Mouse (Mus musculus) heart, postnatal 10 days (tissue): ENCODE measurements around the gene Slc26a11. TPM values are rescaled to one million over a fixed set of nuclear protein-coding genes. Genes with fewer than 3 reads are reported as not detected.
A peak's percentile ranks its signal among the peaks of the same experiment; 100 is the strongest.
"Not testable (repeated sequence)": the region's sequence is repeated elsewhere in the genome, so short reads cannot be mapped to it uniquely, and the experiment has no call there.

ENCODE experiments used
- DNase-seq, 2 experiments: peaks; one replicate each; pipeline ENCODE4 v3.0.0; 2021
- intact Hi-C: fragments of 180-260 bp; cut with DNase I; formaldehyde crosslinking; loops from one replicate; pipeline ENCODE4 v1.15.1; 2025
- total RNA-seq, 2 experiments: library from RNA; stranded (reverse); gene quantifications; 2 replicates each; pipeline ENCODE4 v1.2.3; 2021

Slc26a11 gene
- total RNA-seq, 2 experiments from 2014 or later: 3.7 to 5.0 TPM

DNA sequence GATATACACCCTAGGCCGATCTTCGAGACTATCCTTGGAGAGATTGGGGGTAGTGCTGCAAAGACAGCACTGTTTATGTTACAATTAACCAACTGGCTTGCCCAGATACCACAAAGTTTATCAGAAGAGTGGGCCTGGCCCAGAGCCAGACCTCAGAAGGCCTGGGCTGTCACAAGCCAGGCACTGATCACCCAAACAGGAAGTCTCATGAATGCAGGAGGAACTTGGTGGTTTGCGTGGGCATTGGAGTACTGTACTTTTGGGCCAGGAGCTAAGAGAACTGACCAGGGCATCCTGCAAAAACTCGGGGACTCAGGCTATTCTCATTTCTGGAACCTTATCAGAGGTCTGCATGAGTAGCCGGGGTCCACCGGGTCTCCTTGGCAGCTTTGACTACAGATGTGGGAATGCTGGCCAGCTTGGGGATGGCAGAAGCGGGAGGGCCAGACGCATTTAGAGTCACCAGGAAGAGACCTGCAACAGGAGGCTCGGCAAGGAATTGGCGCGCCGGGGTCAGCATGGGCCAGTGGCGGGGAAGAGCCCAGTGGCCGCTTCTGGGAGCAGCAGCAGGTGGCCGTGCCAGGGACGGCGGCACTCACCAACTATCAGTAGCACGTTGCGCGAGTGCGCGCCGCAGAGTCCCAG is 437 bp upstream of the Slc26a11 start:
- DNase-seq: peak; percentile 61

GRCm38 (mm10) chr11:119359089-119359488 is 3.7 kb downstream of the Slc26a11 start:
- intact Hi-C loops: no loop called here
- no peak for DNase-seq

More for the DNA sequence above, 437 bp upstream of the Slc26a11 start:
- intact Hi-C loops: no loop called here

GRCm38 (mm10) chr11:119362769-119363533 is 7.6 kb downstream of the Slc26a11 start:
- intact Hi-C loops: loop anchor here (1.0 to 2.0 kb wide), 3 partner anchors 24 to 58 kb away; no protein-coding TSS in a partner anchor
- DNase-seq: no peak

DNA sequence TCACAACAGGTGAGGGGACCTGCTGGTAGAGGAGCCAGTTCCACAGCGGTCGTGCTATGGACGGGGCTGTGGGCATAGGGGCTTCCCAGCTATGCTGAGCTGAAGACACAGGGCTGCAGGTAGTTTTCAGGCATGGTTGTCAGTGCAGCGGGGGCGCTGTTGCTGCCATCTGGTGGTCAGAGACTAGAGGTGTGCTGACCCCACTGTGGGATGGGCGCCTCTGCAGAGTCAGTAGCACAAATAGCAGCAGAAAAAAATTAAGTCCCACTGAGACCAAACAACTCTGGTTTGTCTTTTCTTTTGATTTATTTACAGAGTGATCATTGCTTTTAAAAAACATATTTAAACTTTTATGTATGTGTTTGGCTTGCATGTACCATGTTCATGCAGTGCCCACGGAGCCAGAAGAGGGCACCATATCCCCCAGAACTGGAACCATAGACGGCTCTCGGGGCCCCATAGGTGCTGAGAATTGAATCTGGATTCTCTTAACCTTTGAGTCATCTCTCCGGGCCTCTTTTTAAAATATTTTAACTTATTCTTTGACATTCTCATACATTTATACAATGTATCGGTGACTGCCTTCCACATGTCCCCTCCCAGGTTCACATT is 8.3 kb downstream of the Slc26a11 start:
- peak; percentile 73 to 83 for DNase-seq
- intact Hi-C loops: loop anchor here (1.0 to 2.0 kb wide), 3 partner anchors 24 to 59 kb away; no protein-coding TSS in a partner anchor

- peak in 1 of 2 experiments; percentile 25 for DNase-seq
- intact Hi-C loops: no loop called here
Measured at GRCm38 (mm10) chr11:119375425-119375824, 20.1 kb downstream of the Slc26a11 start.

GRCm38 (mm10) chr11:119377326-119377725 is 22.0 kb downstream of the Slc26a11 start:
- no peak for DNase-seq
- intact Hi-C loops: no loop called here

DNA sequence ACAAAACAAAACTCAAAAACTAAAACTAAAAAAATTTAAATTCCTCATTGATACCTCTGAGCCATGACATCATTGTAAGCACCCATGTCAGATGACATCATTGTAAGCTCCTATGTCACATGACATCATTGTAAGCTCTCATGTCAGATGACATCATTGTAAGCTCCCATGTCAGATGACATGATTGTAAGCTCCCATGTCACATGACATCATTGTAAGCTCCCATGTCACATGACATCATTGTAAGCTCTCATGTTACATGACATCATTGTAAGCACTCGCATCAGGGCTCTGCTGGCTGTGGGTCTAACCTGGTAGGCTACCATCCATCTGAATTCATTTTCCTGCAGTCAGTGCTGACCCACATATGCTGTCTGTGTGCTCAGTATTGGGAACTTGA is 23.2 kb downstream of the Slc26a11 start:
- intact Hi-C loops: no loop called here
- DNase-seq: no peak

DNA sequence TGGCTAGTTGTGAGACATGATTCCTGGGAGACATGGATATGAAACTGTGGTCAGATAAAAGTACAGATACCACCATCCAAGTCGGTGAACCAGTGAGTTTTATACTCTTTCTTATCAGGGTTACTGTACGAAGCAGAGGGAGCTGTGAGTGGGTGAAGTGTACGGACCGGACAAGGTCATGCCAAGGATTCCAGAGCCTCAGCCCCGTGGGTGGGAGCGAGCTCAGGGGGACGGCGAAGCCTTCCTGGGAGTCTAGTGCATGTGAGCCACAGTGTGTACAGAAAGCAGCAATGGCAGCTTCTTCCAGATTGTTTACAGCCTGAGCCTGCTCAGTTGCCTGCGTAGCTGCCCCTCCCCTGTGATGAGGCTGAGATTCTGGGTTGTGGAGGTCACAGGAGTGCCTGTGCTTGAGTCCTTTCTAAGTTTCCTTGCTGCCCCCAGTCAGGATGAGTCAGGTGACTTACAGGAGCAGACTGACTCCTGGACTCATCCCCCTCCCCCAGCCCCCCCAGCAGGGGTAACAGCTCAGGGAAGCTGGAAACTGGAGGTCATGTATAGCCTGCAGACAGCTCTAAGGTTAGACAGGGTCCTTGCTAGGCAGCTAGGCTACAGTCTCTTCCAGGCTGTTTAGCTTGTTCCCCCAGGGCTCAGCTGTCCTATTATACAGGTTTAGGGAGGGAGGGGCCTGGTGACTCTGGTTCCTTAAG is 26.4 kb downstream of the Slc26a11 start:
- intact Hi-C loops: no loop called here
- DNase-seq: no peak

GRCm38 (mm10) chr11:119382338-119382850 is 27.0 kb downstream of the Slc26a11 start:
- intact Hi-C loops: no loop called here
- DNase-seq: no peak

- no peak for DNase-seq
- intact Hi-C loops: no loop called here
Measured at GRCm38 (mm10) chr11:119384904-119385303, 29.5 kb downstream of the Slc26a11 start.

DNA sequence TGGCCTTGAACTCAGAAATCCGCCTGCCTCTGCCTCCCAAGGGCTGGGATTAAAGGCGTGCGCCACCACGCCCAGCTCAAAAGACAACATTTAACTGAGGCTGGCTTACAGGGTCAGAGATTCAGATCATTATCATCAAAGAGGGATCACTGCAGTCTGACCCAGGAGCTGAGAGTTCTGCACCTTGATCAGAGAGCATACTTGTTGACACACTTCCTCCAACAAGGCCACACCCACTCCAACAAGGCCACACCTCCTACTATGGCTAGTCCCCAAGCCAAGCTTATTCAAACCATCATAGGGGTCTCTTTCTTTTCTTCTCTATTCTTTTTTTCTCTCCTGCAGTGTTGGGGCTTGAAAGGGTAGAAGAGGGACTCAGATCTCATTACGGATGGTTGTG is 30.9 kb downstream of the Slc26a11 start:
- no peak for DNase-seq
- intact Hi-C loops: no loop called here

GRCm38 (mm10) chr11:119387273-119387672 is 31.9 kb downstream of the Slc26a11 start:
- intact Hi-C loops, DNase-seq: not testable (repeated sequence)

GRCm38 (mm10) chr11:119389851-119390270 is 34.5 kb downstream of the Slc26a11 start:
- intact Hi-C loops: no loop called here
- DNase-seq: peak; percentile 87 to 90

- peak; percentile 86 for DNase-seq
- intact Hi-C loops: no loop called here
Measured at GRCm38 (mm10) chr11:119390271-119391231, 35.2 kb downstream of the Slc26a11 start.

GRCm38 (mm10) chr11:119391386-119392000 is 36.1 kb downstream of the Slc26a11 start:
- intact Hi-C loops: no loop called here
- DNase-seq: no peak

GRCm38 (mm10) chr11:119392001-119392614 is 36.8 kb downstream of the Slc26a11 start:
- intact Hi-C loops: no loop called here
- peak; percentile 68 to 70 for DNase-seq

DNA sequence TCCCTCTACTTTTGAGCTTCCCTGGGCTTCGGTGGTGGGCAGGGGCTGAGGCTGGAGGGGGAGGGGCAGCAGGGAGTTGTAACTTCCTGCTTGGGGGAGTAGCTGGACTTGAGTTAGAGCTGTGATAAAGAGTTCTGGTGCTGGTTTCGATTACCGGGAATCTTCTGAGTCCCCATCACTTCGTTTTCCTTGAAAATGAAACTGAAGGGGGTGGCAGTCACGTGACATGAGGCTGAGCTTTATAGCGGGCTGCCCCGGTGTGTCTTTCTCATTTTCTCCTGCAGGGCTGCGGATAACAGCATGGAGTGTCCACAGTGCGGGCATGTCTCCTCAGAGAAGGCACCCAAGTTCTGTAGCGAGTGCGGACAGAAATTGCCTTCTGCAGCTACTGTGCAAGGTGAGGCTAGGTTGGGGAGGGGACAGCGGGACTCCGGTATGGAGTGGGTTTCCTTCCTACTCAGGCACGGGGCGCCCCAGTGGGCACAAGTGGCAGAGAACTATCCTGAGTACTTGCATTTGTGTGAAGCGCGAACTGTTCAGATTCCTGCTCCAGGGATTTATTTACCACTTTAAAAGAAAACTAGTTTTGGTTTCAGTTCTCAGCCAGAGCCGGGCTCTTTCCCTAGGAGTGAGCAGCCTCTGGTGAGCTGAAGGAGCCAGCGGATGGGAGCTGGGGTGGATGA is 37.6 kb downstream of the Slc26a11 start, which contains the start of gene Rnf213:
Gene Rnf213, plus strand, starts transcription at position 301 of the 683 bp plus-strand sequence.
- intact Hi-C loops: no loop called here
- peak; percentile 77 to 82 for DNase-seq

- no peak for DNase-seq
- intact Hi-C loops: no loop called here
Measured at GRCm38 (mm10) chr11:119393483-119393804, 38.1 kb downstream of the Slc26a11 start.
